Mouse (Mus musculus): Measurements from ENCODE around the gene Ppp1cc.

DNA sequence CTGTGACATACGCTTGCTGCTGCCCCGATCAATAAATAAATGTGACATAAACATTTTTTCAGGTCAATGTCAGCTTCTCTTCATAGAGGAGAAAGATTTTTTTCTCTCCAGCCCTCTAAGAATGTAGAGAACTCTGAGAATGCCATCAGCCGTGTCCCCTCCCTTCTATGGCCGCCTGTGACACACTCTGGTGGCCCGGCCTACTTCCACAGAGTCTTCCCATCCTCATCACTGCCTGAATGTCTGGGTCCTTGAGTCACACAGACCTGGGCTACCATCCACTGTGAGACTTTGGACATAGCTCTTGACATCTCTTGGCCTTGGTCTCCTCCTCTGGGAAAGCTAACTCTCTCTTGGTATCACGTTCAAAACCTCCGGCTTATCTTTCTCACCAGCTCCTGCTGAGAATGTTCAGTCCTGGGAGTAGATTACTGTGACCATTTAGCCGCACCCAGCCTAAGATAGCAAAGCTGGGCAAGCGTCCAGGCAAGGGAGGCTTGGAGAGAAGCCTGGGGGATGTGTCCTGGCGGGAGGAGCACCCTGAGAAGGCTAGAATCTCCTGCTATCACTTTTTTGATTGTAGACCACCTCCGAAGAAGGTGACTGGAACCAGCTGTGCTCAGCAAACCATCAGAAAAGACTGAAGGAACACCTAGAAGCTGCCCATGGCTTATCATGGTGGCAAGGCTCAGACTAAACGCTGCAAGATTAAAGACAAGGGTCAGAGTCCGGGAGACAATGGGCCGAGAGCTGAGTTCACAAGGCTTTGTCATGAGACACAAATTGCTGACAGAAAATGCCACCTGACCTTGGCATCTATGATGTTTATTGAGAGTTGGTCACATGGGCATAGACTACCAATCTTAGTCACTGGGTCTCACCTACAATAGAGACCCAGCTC lies 21.3 kb upstream of the Ppp1cc start:
- TF ChIP-seq CTCF (IDR thresholded peaks at IDR 0.05; ENCODE audit: low read depth, low read length) (no peak), TAL1 (conservative IDR thresholded peaks at IDR 0.05; ENCODE audit: low read depth, low read length) (no peak), GATA1 (IDR thresholded peaks at IDR 0.05; ENCODE audit: borderline replicate concordance, low read length) (no peak), GATA2 (IDR thresholded peaks at IDR 0.05; ENCODE audit: borderline replicate concordance, low read depth, low read length) (no peak)
